Mouse (Mus musculus): ENCODE results near the gene Rpl29. TPM values are rescaled to one million over a fixed set of nuclear protein-coding genes. Genes with fewer than 3 reads are reported as not detected.

The Rpl29 gene
- polyA plus RNA-seq, 1 experiment from 2014 or later: 516 TPM

- Histone ChIP-seq H3K4me2 (peak overlapping the region; percentile 88), H3K9ac (no peak overlapping the region), H3K9me3 (replicated peaks) (no peaks in the 10 kb centered on the region), H3K36me3 (replicated peaks) (no peaks in the 10 kb centered on the region; the same call in 1 of the 2 replicates), H3K4me3 (replicated peaks) (peak overlapping the region; percentile 62), H3K27me3 (peaks cover 52% of the 10 kb centered on the region), H3K4me1 (replicated peaks) (peaks cover 46% of the 10 kb centered on the region), H3K27ac (replicated peaks) (no peak overlapping the region)
- no peak for ATAC-seq (ENCODE audit: insufficient read depth)
- 16% methylated on average over 17 of the region's 17 CpGs for WGBS (ENCODE audit: insufficient replicate concordance)
Observed at GRCm38 (mm10) chr9:106454888-106455681, 25.8 kb downstream of the Rpl29 start.

DNA sequence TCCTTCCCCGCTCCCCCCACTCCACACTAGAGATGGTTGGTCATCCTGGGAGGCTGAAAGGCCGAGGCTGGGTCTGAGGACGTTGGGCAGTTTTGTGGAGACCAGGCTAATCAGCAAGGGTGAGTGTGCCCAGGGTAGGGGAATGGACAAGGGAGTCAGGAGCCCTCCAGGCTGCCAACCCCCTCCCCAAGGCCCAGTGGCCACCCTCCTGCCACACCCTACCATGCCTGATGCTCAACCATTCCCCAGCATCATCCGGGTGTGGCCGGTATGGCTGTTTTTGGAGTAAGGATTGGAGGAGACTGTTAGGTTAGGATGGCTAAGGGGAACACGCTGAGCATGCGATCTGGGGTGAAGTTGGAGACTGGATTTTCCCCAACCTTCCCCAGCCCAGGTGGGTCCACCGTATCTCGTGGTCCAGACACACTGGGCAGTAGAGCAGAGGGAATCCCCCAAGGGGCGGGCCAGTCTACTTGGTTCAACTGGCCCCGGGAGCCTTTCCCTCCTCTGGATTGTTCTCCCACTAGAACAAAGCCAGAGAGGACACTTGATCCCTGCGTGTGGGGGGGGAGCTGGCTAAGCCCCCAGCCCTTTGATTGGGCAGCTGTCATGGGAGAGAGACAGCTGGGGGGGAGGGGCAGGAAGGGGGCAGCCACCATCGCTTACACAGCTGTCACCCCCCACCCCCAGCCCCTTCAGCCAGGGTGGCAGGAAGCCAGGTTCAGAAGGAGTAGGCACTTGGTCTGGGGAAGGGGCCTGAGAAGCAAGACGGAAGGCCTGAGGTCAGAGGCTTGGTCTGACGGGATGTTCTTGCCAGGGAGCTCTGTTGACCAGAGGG is 27.3 kb downstream of the Rpl29 start:
- Histone ChIP-seq H3K27ac (replicated peaks) (no peak overlapping the region), H3K4me3 (replicated peaks) (no peak overlapping the region), H3K4me1 (replicated peaks) (peaks cover 41% of the 10 kb centered on the region), H3K9ac (no peak overlapping the region), H3K4me2 (no peak overlapping the region), H3K9me3 (replicated peaks) (no peaks in the 10 kb centered on the region), H3K36me3 (replicated peaks) (no peaks in the 10 kb centered on the region; the same call in 1 of the 2 replicates), H3K27me3 (peaks cover 42% of the 10 kb centered on the region)
- 58% methylated on average over 15 of the region's 15 CpGs for WGBS (ENCODE audit: insufficient replicate concordance)
- no peak for ATAC-seq (ENCODE audit: insufficient read depth)

- 75% methylated on average over 9 of the region's 9 CpGs for WGBS (ENCODE audit: insufficient replicate concordance)
- Histone ChIP-seq H3K9me3 (replicated peaks) (no peaks in the 10 kb centered on the region), H3K36me3 (replicated peaks) (no peaks in the 10 kb centered on the region), H3K4me2 (no peak overlapping the region), H3K27me3 (peaks cover 36% of the 10 kb centered on the region), H3K27ac (replicated peaks) (no peak overlapping the region), H3K9ac (no peak overlapping the region), H3K4me1 (replicated peaks) (peaks cover 35% of the 10 kb centered on the region), H3K4me3 (replicated peaks) (no peak overlapping the region)
- ATAC-seq (ENCODE audit: insufficient read depth): no peak
Observed at GRCm38 (mm10) chr9:106457163-106457559, 27.9 kb downstream of the Rpl29 start.

GRCm38 (mm10) chr9:106457920-106458319 is 28.7 kb downstream of the Rpl29 start:
- Histone ChIP-seq H3K27ac (replicated peaks) (no peak overlapping the region), H3K9me3 (replicated peaks) (no peaks in the 10 kb centered on the region), H3K4me2 (no peak overlapping the region), H3K36me3 (replicated peaks) (no peaks in the 10 kb centered on the region), H3K4me1 (replicated peaks) (peaks cover 27% of the 10 kb centered on the region), H3K9ac (no peak overlapping the region), H3K27me3 (peaks cover 29% of the 10 kb centered on the region), H3K4me3 (replicated peaks) (no peak overlapping the region)
- no peak for ATAC-seq (ENCODE audit: insufficient read depth)
- whole genome bisulfite sequencing (ENCODE audit: insufficient replicate concordance): 76% methylated on average over 5 of the region's 5 CpGs

- Histone ChIP-seq H3K4me1 (replicated peaks) (peaks cover 12% of the 10 kb centered on the region), H3K27ac (replicated peaks) (no peak overlapping the region), H3K36me3 (replicated peaks) (no peaks in the 10 kb centered on the region), H3K4me3 (replicated peaks) (no peak overlapping the region), H3K4me2 (no peak overlapping the region), H3K27me3 (peaks cover 29% of the 10 kb centered on the region), H3K9ac (no peak overlapping the region), H3K9me3 (replicated peaks) (no peaks in the 10 kb centered on the region)
- WGBS (ENCODE audit: insufficient replicate concordance): 67% methylated on average over 15 of the region's 15 CpGs
- no peak for ATAC-seq (ENCODE audit: insufficient read depth)
Observed at GRCm38 (mm10) chr9:106459946-106460345, 30.7 kb downstream of the Rpl29 start.

DNA sequence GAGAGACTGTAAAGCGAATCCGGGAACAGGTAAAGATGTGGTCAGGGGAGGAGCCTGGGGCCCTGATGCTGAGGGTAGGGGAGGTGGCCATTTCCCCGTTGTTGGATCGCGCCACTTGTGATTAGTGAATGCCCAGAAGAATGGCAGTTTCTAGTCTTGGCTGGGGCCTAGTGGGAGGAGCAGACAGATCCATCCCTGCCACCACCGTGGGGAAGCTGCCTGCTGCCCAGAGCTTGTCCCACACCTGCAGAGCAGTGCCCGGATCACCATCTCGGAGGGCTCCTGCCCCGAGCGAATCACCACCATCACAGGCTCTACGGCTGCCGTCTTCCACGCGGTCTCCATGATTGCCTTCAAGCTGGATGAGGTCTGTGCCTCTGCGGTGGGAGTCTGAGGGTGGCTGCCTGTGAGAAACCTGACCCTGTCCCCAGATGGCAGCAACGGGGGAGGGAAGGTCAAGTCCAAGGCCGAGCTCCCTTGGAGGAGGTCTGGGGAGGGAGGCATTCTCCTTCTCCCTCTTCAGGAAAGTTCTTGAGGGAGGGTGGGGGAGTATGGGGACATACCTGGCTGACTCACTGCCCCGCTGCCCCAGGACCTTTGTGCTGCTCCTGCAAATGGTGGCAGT is 31.3 kb downstream of the Rpl29 start:
- WGBS (ENCODE audit: insufficient replicate concordance): 71% methylated on average over 18 of the region's 18 CpGs
- no peak overlapping the region for H3K27ac ChIP-seq (replicated peaks)

GRCm38 (mm10) chr9:106461026-106461415 is 31.8 kb downstream of the Rpl29 start:
- Histone ChIP-seq H3K4me1 (replicated peaks) (peaks cover 5% of the 10 kb centered on the region), H3K9ac (no peak overlapping the region), H3K27ac (replicated peaks) (no peak overlapping the region), H3K4me2 (no peak overlapping the region), H3K4me3 (replicated peaks) (no peak overlapping the region), H3K36me3 (replicated peaks) (no peaks in the 10 kb centered on the region), H3K9me3 (replicated peaks) (no peaks in the 10 kb centered on the region), H3K27me3 (peaks cover 32% of the 10 kb centered on the region)
- WGBS (ENCODE audit: insufficient replicate concordance): 73% methylated on average over 9 of the region's 9 CpGs
- ATAC-seq (ENCODE audit: insufficient read depth): no peak

More for the DNA sequence above, 31.3 kb downstream of the Rpl29 start:
- no peaks in the 10 kb centered on the region for H3K9me3 ChIP-seq (replicated peaks)
- no peak for ATAC-seq (ENCODE audit: insufficient read depth)
- H3K4me3 ChIP-seq (replicated peaks): no peak overlapping the region
- H3K27me3 ChIP-seq: peaks cover 29% of the 10 kb centered on the region
- no peak overlapping the region for H3K9ac ChIP-seq
- H3K36me3 ChIP-seq (replicated peaks): no peaks in the 10 kb centered on the region
- no peak overlapping the region for H3K4me2 ChIP-seq
- H3K4me1 ChIP-seq (replicated peaks): peaks cover 6% of the 10 kb centered on the region

DNA sequence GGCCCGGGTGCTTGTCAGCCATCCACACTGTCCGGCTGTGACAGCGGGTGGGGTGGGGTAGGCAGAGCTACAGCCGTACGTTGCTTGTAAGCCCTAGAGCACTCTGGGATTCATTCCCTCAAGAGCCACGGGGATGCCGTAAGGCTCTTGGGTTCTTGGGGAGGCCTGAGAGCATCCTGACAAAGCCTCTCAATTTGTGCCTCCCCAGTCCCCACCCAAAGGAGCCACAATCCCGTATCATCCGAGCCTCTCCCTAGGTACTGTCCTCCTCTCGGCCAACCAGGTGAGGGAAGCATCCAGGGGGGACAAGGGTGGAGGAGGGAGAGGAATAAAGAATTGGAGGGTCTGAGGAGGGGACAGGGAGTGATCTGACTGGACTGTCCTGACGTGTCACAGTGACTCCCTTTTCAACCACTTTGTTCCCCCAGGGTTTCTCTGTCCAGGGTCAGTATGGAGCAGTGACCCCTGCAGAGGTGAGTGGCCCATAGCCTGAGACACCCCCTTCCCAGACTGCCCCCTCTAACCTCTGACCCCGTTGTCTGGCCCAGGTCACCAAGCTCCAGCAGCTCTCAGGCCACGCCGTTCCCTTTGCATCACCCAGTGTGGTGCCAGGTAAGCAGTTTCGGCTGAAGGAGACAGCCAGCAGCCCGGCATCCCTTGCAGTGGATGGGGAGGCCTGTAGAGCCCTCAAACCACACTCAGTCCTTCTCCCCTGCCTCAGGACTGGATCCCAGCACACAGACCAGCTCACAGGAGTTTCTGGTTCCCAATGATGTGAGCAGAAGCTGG is 32.6 kb downstream of the Rpl29 start:
- H3K27ac ChIP-seq (replicated peaks): no peak overlapping the region
- WGBS (ENCODE audit: insufficient replicate concordance): 66% methylated on average over 16 of the region's 16 CpGs
- ATAC-seq (ENCODE audit: insufficient read depth): no peak

GRCm38 (mm10) chr9:106462430-106462800 is 33.2 kb downstream of the Rpl29 start:
- Histone ChIP-seq H3K27ac (replicated peaks) (no peak overlapping the region), H3K4me1 (replicated peaks) (peaks cover 5% of the 10 kb centered on the region), H3K27me3 (peaks cover 43% of the 10 kb centered on the region), H3K9ac (no peak overlapping the region), H3K4me2 (no peak overlapping the region), H3K4me3 (replicated peaks) (no peak overlapping the region), H3K36me3 (replicated peaks) (no peaks in the 10 kb centered on the region), H3K9me3 (replicated peaks) (no peaks in the 10 kb centered on the region)
- no peak for ATAC-seq (ENCODE audit: insufficient read depth)
- 80% methylated on average over 12 of the region's 12 CpGs for WGBS (ENCODE audit: insufficient replicate concordance)

More for the DNA sequence above, 32.6 kb downstream of the Rpl29 start:
- Histone ChIP-seq H3K9me3 (replicated peaks) (no peaks in the 10 kb centered on the region), H3K4me2 (no peak overlapping the region), H3K36me3 (replicated peaks) (no peaks in the 10 kb centered on the region), H3K9ac (no peak overlapping the region), H3K27me3 (peaks cover 39% of the 10 kb centered on the region), H3K4me3 (replicated peaks) (no peak overlapping the region), H3K4me1 (replicated peaks) (peaks cover 5% of the 10 kb centered on the region)

- H3K4me1 ChIP-seq (replicated peaks): peaks cover 5% of the 10 kb centered on the region
- no peak overlapping the region for H3K4me3 ChIP-seq (replicated peaks)
- H3K9ac ChIP-seq: no peak overlapping the region
- H3K36me3 ChIP-seq (replicated peaks): no peaks in the 10 kb centered on the region
- no peak overlapping the region for H3K4me2 ChIP-seq
- no peaks in the 10 kb centered on the region for H3K9me3 ChIP-seq (replicated peaks)
- H3K27ac ChIP-seq (replicated peaks): no peak overlapping the region
- no peak for ATAC-seq (ENCODE audit: insufficient read depth)
- WGBS (ENCODE audit: insufficient replicate concordance): 77% methylated on average over 21 of the region's 21 CpGs
- H3K27me3 ChIP-seq: peaks cover 43% of the 10 kb centered on the region
Observed at GRCm38 (mm10) chr9:106463122-106464063, 34.1 kb downstream of the Rpl29 start.

Data from liver, embryonic 15.5 days (tissue).